Mouse (Mus musculus) kidney, adult 2 months (tissue): ENCODE data around the gene Zfp747.

Experiments used
- CTCF ChIP-seq: fragments of 200-500 bp; conservative IDR thresholded peaks from 2 replicates; pipeline ENCODE4 v1.5.1; 2011; ENCODE audit warnings: low read depth, mild to moderate bottlenecking, control low read depth, low read length, moderate library complexity, mixed read lengths; ENCODE audit not compliant: insufficient read depth, insufficient read length
- POLR2A ChIP-seq: fragments of 200-500 bp; IDR thresholded peaks from one replicate; pipeline ENCODE4 v1.6.1; 2011; ENCODE audit warnings: low read depth, low read length, control low read depth

DNA sequence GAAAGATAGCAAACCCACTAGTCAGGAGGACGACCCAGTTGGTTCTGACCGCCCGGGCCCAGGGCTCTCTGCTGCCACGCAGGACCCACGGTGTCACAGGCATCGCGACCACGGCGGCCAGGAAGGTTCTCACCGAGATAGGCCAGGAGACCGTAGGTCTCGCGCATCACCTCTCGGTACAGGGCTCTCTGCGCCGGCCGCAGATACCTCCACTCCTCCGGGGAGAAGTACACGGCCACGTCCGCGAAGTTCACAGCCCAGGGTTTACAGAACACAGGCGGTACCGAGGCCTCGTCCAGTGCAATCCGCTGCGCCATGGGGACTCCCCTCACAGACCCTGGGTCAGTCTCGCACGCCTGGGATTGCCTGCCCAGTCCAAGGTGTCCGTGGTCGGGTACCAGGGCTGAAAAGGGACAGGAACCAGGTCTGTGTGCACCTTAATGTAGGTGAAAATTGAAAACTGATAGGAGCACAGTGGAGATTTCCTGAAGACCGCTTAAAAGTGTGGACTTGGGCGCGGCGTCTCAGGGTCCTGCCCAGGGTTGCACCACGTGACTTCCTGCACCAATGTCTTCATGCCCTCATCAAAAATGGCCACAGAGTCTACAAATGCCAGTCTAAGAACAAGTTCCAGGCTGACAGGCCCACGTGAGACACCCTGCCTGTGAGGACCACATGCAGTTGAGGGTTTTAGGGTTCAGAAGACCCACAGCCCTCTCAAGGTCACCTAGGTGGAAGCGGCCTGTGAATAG, 11.0 kb upstream of the Zfp747 start, which contains the start of gene 9130019O22Rik:
- no peak for TF ChIP-seq CTCF
- TF ChIP-seq POLR2A, result peak; percentile 53
